Mouse (Mus musculus) neural tube, embryonic 11.5 days (tissue): ENCODE measurements around the gene Map4k1. TPM values are rescaled to one million over a fixed set of nuclear protein-coding genes. Genes with fewer than 3 reads are reported as not detected.

Experiments used
- ATAC-seq: fragments of 200-750 bp; cut with Nextera tagmentation; 2 replicates; pipeline ENCODE4 v1.8.0; 2017; ENCODE audit warnings: moderate number of reproducible peaks, mild to moderate bottlenecking, moderate TSS enrichment, moderate library complexity; ENCODE audit not compliant: insufficient read depth, low FRiP score, low TSS enrichment
- DNase-seq: peaks from one replicate; pipeline ENCODE4 v3.0.0-alpha.2; 2015; ENCODE audit warnings: low spot score
- H3K27ac ChIP-seq: fragments of 300-500 bp; sonication (generic); 2 replicates; pipeline ENCODE4 v1.5.1; 2014; ENCODE audit warnings: low read depth, mild to moderate bottlenecking, low read length
- H3K27me3 ChIP-seq: fragments of 300-500 bp; sonication (generic); 2 replicates; pipeline ENCODE4 v1.6.1; 2014; ENCODE audit warnings: mild to moderate bottlenecking, low read length, mixed read lengths; ENCODE audit not compliant: control insufficient read depth, insufficient read depth
- H3K36me3 ChIP-seq: fragments of 300-500 bp; sonication (generic); 2 replicates; pipeline ENCODE4 v1.6.1; 2014; ENCODE audit warnings: mild to moderate bottlenecking, low read length, moderate library complexity, mixed read lengths; ENCODE audit not compliant: control insufficient read depth, insufficient read depth
- H3K4me1 ChIP-seq: fragments of 300-500 bp; sonication (generic); 2 replicates; pipeline ENCODE4 v1.6.1; 2014; ENCODE audit warnings: low read length, mixed read lengths; ENCODE audit not compliant: control insufficient read depth, insufficient read depth
- H3K4me2 ChIP-seq: fragments of 300-500 bp; sonication (generic); 2 replicates; pipeline ENCODE4 v1.6.1; 2014; ENCODE audit warnings: low read depth, mild to moderate bottlenecking, moderate library complexity
- H3K4me3 ChIP-seq: fragments of 300-500 bp; sonication (generic); 2 replicates; pipeline ENCODE4 v1.5.1; 2014; ENCODE audit warnings: low read depth, low read length
- H3K9ac ChIP-seq: fragments of 300-500 bp; sonication (generic); 2 replicates; pipeline ENCODE4 v1.6.1; 2014; ENCODE audit warnings: mild to moderate bottlenecking, low read length
- H3K9me3 ChIP-seq: fragments of 300-500 bp; sonication (generic); 2 replicates; pipeline ENCODE4 v1.6.1; 2016; ENCODE audit warnings: low read length; ENCODE audit not compliant: control insufficient read depth
- WGBS: fragments of 180-500 bp; shearing (Covaris S2); extraction: QIAGEN DNeasy Blood & Tissue Kit; methylation state at CpG from one replicate; pipeline ENCODE4 v1.1.7; 2014; 5-methylcytosine and 5-hydroxymethylcytosine counted together
- polyA plus RNA-seq: library from polyadenylated mRNA; unstranded; fragments of >200 nt; fragmentation: Nextera tagmentation; extraction: Ambion mirVana; gene quantifications from 2 replicates; pipeline ENCODE4 v1.2.1, GENCODE M21; 2014

Map4k1 gene
- polyA plus RNA-seq, 1 experiment from 2014 or later, result 6.2 TPM

DNA sequence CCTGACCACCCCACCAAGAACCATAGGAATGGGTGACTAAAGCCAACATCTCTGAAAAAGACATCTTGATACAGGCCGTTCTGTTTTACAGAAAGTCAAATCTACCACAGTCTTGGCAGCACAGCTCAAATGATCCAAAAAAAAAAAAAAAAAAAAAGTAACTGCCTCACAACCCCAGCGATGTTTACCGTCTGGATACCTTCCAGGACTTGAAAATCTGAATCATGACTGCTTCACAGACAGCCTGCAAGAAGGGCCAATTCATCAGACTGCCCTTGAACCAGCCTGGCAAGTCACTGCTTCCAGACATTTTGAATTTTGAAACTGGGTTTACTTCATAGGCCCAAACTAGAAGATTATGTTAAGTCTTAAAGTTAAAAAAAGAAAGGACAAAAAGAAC is 29.1 kb upstream of the Map4k1 start:
- no peak for ATAC-seq
- DNase-seq, result no peak
- Histone ChIP-seq H3K9me3 (no peaks in the 10 kb centered on the region), H3K4me1 (peaks cover 23% of the 10 kb centered on the region), H3K4me2 (no peak overlapping the region), H3K9ac (no peak overlapping the region), H3K4me3 (no peak overlapping the region), H3K36me3 (no peaks in the 10 kb centered on the region), H3K27me3 (no peaks in the 10 kb centered on the region), H3K27ac (no peak overlapping the region)
- 52% methylated on average over 3 of the region's 3 CpGs for WGBS

DNA sequence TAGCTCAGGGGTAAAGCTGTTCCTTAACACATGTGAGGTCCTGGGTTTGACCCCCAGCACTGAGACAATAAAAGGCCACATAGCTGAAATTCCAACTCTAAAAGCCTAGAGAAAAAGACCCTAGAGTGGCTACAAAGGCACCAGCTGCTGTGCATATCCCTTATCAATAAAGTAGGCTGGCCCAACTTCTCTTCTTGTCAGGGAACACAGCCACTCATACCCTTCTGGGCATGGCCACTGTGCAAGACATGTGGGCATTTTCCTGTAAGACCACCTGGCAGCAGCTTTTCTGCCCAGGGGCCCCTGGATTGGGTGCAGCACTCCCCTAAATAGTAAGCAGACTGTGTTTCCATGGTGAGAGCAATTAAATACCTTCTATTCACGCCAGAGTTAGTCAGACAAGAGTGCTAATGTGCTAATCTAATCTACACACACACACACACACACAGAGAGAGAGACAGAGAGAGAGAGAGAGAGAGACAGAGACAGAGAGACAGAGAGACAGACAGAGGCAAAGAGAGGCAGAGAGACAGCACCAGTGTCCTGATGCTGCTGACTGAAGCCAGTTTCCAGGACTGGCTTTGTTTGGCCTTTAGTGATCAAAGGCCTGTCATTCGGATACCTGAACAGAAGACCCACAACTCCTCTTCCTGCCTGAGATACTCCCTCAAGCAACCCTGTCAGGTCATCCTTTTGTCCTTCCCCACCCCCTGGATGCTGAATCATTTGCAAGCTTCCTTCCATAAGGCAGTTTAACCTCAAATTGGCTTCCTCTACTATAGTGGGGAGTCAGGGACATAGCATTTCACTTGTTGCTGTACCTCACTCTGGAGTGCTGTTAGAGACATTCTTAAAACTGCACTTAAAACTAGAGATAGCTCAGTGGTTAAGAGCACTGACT is 28.1 kb upstream of the Map4k1 start:
- peak overlapping the region; percentile 44; the same call in 1 of the 2 replicates for H3K27ac ChIP-seq
- no peaks in the 10 kb centered on the region for H3K36me3 ChIP-seq
- no peak overlapping the region for H3K4me3 ChIP-seq
- WGBS, result 7% methylated on average over 2 of the region's 2 CpGs
- ATAC-seq (peak; percentile 58; the same call in 1 of the 2 replicates), DNase-seq (peak; percentile 40)
- no peaks in the 10 kb centered on the region for H3K9me3 ChIP-seq
- peaks cover 26% of the 10 kb centered on the region for H3K4me1 ChIP-seq
- peak overlapping the region; percentile 9; the same call in 1 of the 2 replicates for H3K4me2 ChIP-seq
- H3K9ac ChIP-seq, result no peak overlapping the region
- H3K27me3 ChIP-seq, result no peaks in the 10 kb centered on the region

DNA sequence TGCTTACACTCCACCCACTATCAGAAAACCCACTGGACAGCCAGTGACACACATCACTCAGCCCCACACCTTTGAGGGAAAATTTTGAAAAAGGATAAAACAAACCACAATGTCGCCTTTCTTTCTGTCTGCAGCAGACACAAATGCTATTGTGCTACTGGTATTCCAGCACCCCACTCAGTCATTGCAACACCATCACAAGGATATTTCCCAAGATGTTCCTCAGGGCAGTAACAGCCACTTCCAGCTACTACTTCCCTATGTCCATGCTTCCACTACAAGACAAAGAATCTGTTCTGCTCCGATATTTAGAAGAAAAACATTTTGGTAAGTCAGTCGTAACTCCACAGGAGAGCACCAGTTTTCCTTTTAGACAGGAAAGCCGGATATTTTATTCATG is 27.1 kb upstream of the Map4k1 start:
- no peak overlapping the region for H3K4me3 ChIP-seq
- H3K27ac ChIP-seq, result no peak overlapping the region
- no peaks in the 10 kb centered on the region for H3K9me3 ChIP-seq
- 76% methylated on average over 4 of the region's 4 CpGs for WGBS
- H3K9ac ChIP-seq, result no peak overlapping the region
- ATAC-seq (no peak), DNase-seq (no peak)
- peaks cover 33% of the 10 kb centered on the region for H3K4me1 ChIP-seq
- H3K36me3 ChIP-seq, result no peaks in the 10 kb centered on the region
- no peaks in the 10 kb centered on the region for H3K27me3 ChIP-seq
- H3K4me2 ChIP-seq, result no peak overlapping the region

DNA sequence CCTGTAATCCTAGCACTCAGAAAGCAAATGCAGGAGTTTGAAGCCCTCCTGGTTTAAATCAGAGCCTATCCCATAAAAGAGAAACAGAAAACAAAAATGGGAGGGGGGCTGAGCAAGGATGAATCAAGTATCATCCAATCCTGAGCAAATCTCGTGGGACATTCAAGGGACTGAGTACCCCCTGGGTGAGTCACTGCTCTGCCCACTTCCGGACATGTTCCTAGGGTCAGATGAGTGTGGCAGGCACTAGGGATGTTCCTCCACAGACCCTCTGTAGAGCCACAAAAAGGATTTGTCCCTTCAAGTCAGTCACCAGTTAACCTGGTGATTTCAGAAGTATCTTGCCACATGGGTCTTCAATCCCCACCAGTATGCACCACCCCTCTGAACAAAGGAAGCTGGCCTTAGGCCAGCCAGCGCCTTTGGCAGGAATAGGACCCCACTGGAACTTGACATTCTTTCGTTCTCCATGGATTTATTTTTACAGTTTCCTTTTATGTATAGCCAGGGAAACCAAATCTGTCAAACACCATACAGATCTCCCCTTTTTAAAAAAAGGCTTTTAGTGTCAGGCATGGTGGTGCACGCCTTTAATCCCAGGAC is 26.5 kb upstream of the Map4k1 start:
- no peaks in the 10 kb centered on the region for H3K27me3 ChIP-seq
- no peak for ATAC-seq
- no peak overlapping the region for H3K4me3 ChIP-seq
- no peak for DNase-seq
- no peak overlapping the region for H3K4me2 ChIP-seq
- 72% methylated on average over 5 of the region's 5 CpGs for WGBS
- peaks cover 40% of the 10 kb centered on the region for H3K4me1 ChIP-seq
- H3K9me3 ChIP-seq, result no peaks in the 10 kb centered on the region
- no peak overlapping the region for H3K27ac ChIP-seq
- no peak overlapping the region for H3K9ac ChIP-seq
- no peaks in the 10 kb centered on the region for H3K36me3 ChIP-seq

DNA sequence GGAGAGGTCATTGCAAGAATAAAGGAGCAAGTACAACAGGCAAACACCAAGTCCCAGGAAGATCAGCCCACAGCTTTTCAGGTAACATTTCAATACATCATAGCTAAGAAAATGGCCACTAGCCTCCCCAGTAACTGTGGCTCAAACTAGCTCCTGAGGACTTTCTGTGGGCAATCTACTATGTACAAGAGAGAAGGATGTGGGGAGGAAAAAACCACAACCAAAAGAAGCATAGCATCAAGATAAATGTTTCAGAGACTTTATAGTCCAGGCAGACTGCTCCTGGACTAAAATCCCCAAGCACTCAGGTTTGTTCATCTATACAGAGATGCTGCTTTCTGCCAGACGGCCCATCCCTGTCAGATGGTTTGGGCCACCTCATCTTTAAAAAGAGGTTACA is 25.6 kb upstream of the Map4k1 start:
- Histone ChIP-seq H3K27ac (no peak overlapping the region), H3K27me3 (no peaks in the 10 kb centered on the region), H3K36me3 (no peaks in the 10 kb centered on the region), H3K4me1 (peaks cover 48% of the 10 kb centered on the region), H3K9ac (no peak overlapping the region), H3K4me2 (no peak overlapping the region), H3K4me3 (no peak overlapping the region), H3K9me3 (no peaks in the 10 kb centered on the region)
- DNase-seq, result no peak
- 97% methylated on average over 1 of the region's 1 CpGs for WGBS
- ATAC-seq, result no peak

DNA sequence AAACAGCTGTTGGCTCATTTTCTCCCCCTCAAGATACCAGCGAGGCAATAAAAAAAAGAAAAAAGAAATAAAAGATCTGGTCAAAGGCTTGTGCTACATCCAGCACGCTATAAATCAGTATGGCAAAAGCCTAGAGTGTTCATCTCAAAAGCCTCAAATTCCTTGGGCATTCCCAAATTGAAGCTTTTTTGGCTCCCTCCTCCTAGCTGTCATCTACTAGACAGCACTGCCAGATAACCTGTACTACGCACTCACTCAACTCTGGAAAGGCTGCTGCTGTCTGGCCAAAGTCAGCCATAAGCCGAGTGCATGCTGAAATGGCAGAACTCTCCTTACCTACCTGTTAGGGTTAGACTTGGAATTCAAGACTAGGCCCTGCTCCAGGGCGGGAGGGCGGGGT is 24.6 kb upstream of the Map4k1 start:
- no peak for DNase-seq
- Histone ChIP-seq H3K4me3 (no peak overlapping the region), H3K27ac (no peak overlapping the region), H3K9ac (no peak overlapping the region), H3K36me3 (no peaks in the 10 kb centered on the region), H3K4me1 (peaks cover 47% of the 10 kb centered on the region), H3K9me3 (no peaks in the 10 kb centered on the region), H3K4me2 (no peak overlapping the region), H3K27me3 (no peaks in the 10 kb centered on the region)
- 80% methylated on average over 6 of the region's 6 CpGs for WGBS
- no peak for ATAC-seq

DNA sequence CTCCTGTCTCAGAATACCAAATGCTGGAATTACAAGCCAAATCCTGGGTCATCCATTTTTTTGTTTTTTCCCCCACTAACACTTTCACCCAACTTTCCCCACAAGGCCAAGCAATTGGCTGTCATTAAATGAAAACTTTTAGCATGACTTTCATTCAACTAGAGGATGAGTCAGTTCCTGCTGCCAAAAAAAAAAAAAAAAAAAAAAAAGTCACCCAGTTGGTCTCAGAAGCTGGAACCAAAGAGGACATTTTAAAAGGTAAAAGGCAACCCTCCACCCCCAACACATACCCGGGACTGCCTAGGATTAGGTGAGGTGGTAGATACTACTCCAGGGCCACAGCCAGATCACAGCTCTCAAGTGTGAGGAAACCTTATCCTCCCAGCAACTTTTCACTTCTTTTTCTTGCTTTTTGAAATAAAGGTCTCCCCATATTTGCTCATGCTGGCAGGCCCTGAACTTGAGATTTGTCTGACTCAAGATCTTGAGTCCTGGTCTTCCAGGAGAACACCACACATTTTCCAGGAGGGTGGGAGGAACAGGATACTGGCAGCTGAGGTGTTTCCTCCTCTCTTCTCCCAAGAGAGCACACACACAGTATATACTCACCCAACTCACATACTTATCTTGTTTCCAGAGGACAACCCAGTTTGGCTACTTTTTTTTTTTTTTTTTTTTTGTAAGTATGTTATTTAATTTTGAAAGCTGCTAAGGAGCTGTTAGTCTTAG is 23.7 kb upstream of the Map4k1 start:
- H3K36me3 ChIP-seq, result no peaks in the 10 kb centered on the region
- no peak overlapping the region for H3K9ac ChIP-seq
- H3K4me1 ChIP-seq, result peaks cover 41% of the 10 kb centered on the region
- WGBS, result 92% methylated on average over 1 of the region's 1 CpGs
- no peaks in the 10 kb centered on the region for H3K27me3 ChIP-seq
- no peak overlapping the region for H3K4me2 ChIP-seq
- H3K27ac ChIP-seq, result no peak overlapping the region
- H3K9me3 ChIP-seq, result no peaks in the 10 kb centered on the region
- no peak for ATAC-seq
- no peak for DNase-seq
- no peak overlapping the region for H3K4me3 ChIP-seq

DNA sequence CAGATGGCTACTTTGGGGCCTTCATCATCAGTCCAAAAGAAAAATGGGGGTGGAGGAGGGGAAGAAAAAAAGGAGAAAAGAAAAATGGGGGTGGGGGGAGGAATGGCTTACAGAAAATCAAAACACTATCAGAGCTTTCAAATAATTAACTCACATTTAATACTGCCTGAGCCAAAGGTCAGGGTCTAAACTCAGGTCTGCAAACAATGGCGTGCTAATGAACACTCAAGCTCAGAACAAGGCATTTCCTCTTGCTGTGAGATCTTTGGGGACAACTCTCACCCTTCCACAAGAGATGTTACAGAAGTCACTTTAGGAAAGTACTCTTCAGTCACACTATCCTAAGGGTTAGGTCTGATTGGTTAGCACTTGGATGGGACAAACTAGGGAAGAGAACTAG is 23.1 kb upstream of the Map4k1 start:
- WGBS, result 36% methylated on average over 1 of the region's 1 CpGs
- Histone ChIP-seq H3K27me3 (no peaks in the 10 kb centered on the region), H3K4me3 (no peak overlapping the region), H3K9ac (no peak overlapping the region), H3K36me3 (no peaks in the 10 kb centered on the region), H3K27ac (no peak overlapping the region), H3K9me3 (no peaks in the 10 kb centered on the region), H3K4me2 (no peak overlapping the region), H3K4me1 (peaks cover 34% of the 10 kb centered on the region)
- no peak for ATAC-seq
- no peak for DNase-seq
